24 mouse cellular contexts compared by ENCODE assay signal in genomic region chr2:132579689-132580088, GRCm38 (mm10). TPM values are rescaled to one million over a fixed set of nuclear protein-coding genes. Genes with fewer than 3 reads are reported as not detected.
DNase-seq lines count a peak whose midpoint lies in the region; ATAC-seq and TF ChIP-seq lines count a peak whose summit lies in the region.
"Had no signal": no experiment of that assay in that cellular context is flagged by ENCODE, and none has a peak within 500 bp of the region (broad histone marks: within the 10 kb centered on the region; RNA-seq: fewer than 3 reads in every experiment).

No protein-coding gene starts in this region.

- no peak for TF ChIP-seq EP300 in liver, postnatal 0 days (IDR thresholded peaks at IDR 0.05; ENCODE audit: low read depth)
- TF ChIP-seq EP300 in MEL (IDR thresholded peaks at IDR 0.05; ENCODE audit: low read depth in 1 of 2, low read length in 2 of 2): peak; percentile 36 to 55; a peak in 2 of 4 replicates

- H3K4me1 ChIP-seq in liver, embryonic 11.5 days (replicated peaks; ENCODE audit: control insufficient read depth, insufficient read depth, low read length): peaks cover 18% of the 10 kb centered on the region
- peaks cover 14% of the 10 kb centered on the region for H3K4me1 ChIP-seq in liver, postnatal 0 days (ENCODE audit: insufficient read depth)
- H3K4me1 ChIP-seq in midbrain, embryonic 11.5 days (ENCODE audit: control insufficient read depth, insufficient read depth, low read length): peaks cover 9% of the 10 kb centered on the region; the same call in 1 of the 2 replicates
- peaks cover 26% of the 10 kb centered on the region for H3K4me1 ChIP-seq in midbrain, embryonic 15.5 days
- H3K4me1 ChIP-seq in MEL (ENCODE audit: control insufficient read depth in 1 of 2, insufficient read depth in 2 of 2, low read length in 2 of 2): peaks cover 5 to 6% of the 10 kb centered on the region in 2 experiments
- H3K4me1 ChIP-seq in intestine, postnatal 0 days (replicated peaks; ENCODE audit: control insufficient read depth, insufficient read depth, low read length): no peaks in the 10 kb centered on the region

- no peaks in the 10 kb centered on the region for H3K27me3 ChIP-seq in liver, embryonic 11.5 days (replicated peaks; ENCODE audit: control insufficient read depth, insufficient read depth, low read length)
- H3K27me3 ChIP-seq in liver, postnatal 0 days (ENCODE audit: insufficient read depth, low read length): no peaks in the 10 kb centered on the region
- H3K27me3 ChIP-seq in midbrain, embryonic 11.5 days (ENCODE audit: control insufficient read depth, insufficient read depth, low read length): no peaks in the 10 kb centered on the region
- H3K27me3 ChIP-seq in midbrain, embryonic 15.5 days (replicated peaks): no peaks in the 10 kb centered on the region
- H3K27me3 ChIP-seq in MEL (ENCODE audit: control insufficient read depth in 1 of 2, insufficient read depth in 2 of 2, low read length in 2 of 2): no peaks in the 10 kb centered on the region
- H3K27me3 ChIP-seq in intestine, postnatal 0 days (replicated peaks; ENCODE audit: control insufficient read depth, insufficient read depth, low read length): no peaks in the 10 kb centered on the region
- H3K27me3 ChIP-seq: CH12.LX, Patski had no signal

- peaks cover 9% of the 10 kb centered on the region; the same call in 1 of the 2 replicates for H3K79me2 ChIP-seq in MEL (ENCODE audit: control insufficient read depth, insufficient read depth, low read length, poor library complexity)

- no peak for TF ChIP-seq CTCF in liver, postnatal 0 days (IDR thresholded peaks at IDR 0.05; ENCODE audit: low read depth)
- no peak for TF ChIP-seq CTCF in MEL (IDR thresholded peaks at IDR 0.05 in 2 of 3, conservative IDR thresholded peaks at IDR 0.05 in 1 of 3; ENCODE audit: control insufficient read depth in 1 of 3, insufficient read depth in 1 of 3, low read depth in 2 of 3, low read length in 3 of 3, poor library complexity in 1 of 3, severe bottlenecking in 1 of 3)
- TF ChIP-seq CTCF in intestine, postnatal 0 days (IDR thresholded peaks at IDR 0.05; ENCODE audit: low read depth): no peak

- DNase-seq in liver, embryonic 11.5 days (ENCODE audit: low spot score): peak; percentile 19
- DNase-seq in liver, postnatal 0 days: no peak
- DNase-seq in midbrain, embryonic 11.5 days (ENCODE audit: low spot score, missing footprints): peak; percentile 80
- DNase-seq in MEL (ENCODE audit: low read depth, low spot score): peak; percentile 74
- peak; percentile 44 for DNase-seq in MEL-GATA-1-ER (ENCODE audit: extremely low read depth, low read depth)
- DNase-seq in heart, postnatal 10 days: no peak
- DNase-seq: adrenal gland, adult 2 months; adrenal gland, adult 8-10 months; adrenal gland, postnatal 10 days; adrenal gland, postnatal 14 days; adrenal gland, postnatal 25 days; adrenal gland, postnatal 36 days; B cell, adult 2 months; cerebellum, adult 11 months; cerebellum, adult 11-12 months; cerebellum, adult 18-20 months; cerebellum, adult 2 months had no signal

- no peak overlapping the region for H3K4me3 ChIP-seq in liver, embryonic 11.5 days (ENCODE audit: low read depth, low read length)
- H3K4me3 ChIP-seq in liver, postnatal 0 days (ENCODE audit: low read depth, low read length): no peak overlapping the region
- H3K4me3 ChIP-seq in midbrain, embryonic 11.5 days (ENCODE audit: low read depth, low read length): no peak overlapping the region
- H3K4me3 ChIP-seq in midbrain, embryonic 15.5 days: no peak overlapping the region
- H3K4me3 ChIP-seq in MEL (ENCODE audit: control insufficient read depth in 1 of 2, insufficient read depth in 1 of 2, low read depth in 2 of 2, low read length in 2 of 2): no peak overlapping the region
- no peak overlapping the region for H3K4me3 ChIP-seq in intestine, postnatal 0 days (ENCODE audit: low read depth, low read length)

- no peak for ATAC-seq in liver, embryonic 11.5 days (replicated peaks; ENCODE audit: low FRiP score)
- ATAC-seq in liver, postnatal 0 days: no peak
- no peak for ATAC-seq in midbrain, embryonic 11.5 days (ENCODE audit: low FRiP score)
- no peak for ATAC-seq in midbrain, embryonic 15.5 days (replicated peaks)
- ATAC-seq in intestine, postnatal 0 days: no peak
- ATAC-seq: activated CD4-positive, CD25-positive, alpha-beta regulatory T cell, adult 4 months; CD4-positive, CD25-positive, alpha-beta regulatory T cell, adult 4 months; Patski had no signal

- TF ChIP-seq RAD21 in MEL (IDR thresholded peaks at IDR 0.05; ENCODE audit: low read depth, low read length): no peak

- H3K4me2 ChIP-seq in liver, embryonic 11.5 days: no peak overlapping the region
- no peak overlapping the region for H3K4me2 ChIP-seq in liver, postnatal 0 days (ENCODE audit: low read depth, low read length)
- H3K4me2 ChIP-seq in midbrain, embryonic 11.5 days: no peak overlapping the region
- H3K4me2 ChIP-seq in midbrain, embryonic 15.5 days: no peak overlapping the region
- H3K4me2 ChIP-seq in intestine, postnatal 0 days (replicated peaks; ENCODE audit: low read depth): no peak overlapping the region

- TF ChIP-seq POLR2A in MEL (IDR thresholded peaks at IDR 0.05; ENCODE audit: control insufficient read depth in 1 of 2, insufficient read depth in 1 of 2, low read depth in 1 of 2, low read length in 2 of 2, poor library complexity in 1 of 2): no peak

- no peak overlapping the region for H3K27ac ChIP-seq in liver, embryonic 11.5 days (ENCODE audit: low read depth, low read length)
- no peak overlapping the region for H3K27ac ChIP-seq in liver, postnatal 0 days (ENCODE audit: low read depth)
- H3K27ac ChIP-seq in midbrain, embryonic 11.5 days (ENCODE audit: low read depth, low read length): no peak overlapping the region
- H3K27ac ChIP-seq in midbrain, embryonic 15.5 days: no peak overlapping the region
- no peak overlapping the region for H3K27ac ChIP-seq in MEL (ENCODE audit: control insufficient read depth, low read depth, low read length)
- no peak overlapping the region for H3K27ac ChIP-seq in intestine, postnatal 0 days (ENCODE audit: low read depth, low read length)

- H3K9me3 ChIP-seq in liver, embryonic 11.5 days (ENCODE audit: control insufficient read depth, low read length): no peaks in the 10 kb centered on the region
- no peaks in the 10 kb centered on the region for H3K9me3 ChIP-seq in liver, postnatal 0 days (ENCODE audit: low read length)
- no peaks in the 10 kb centered on the region; the same call in 1 of the 2 replicates for H3K9me3 ChIP-seq in midbrain, embryonic 11.5 days (ENCODE audit: control insufficient read depth, low read length)
- no peaks in the 10 kb centered on the region for H3K9me3 ChIP-seq in midbrain, embryonic 15.5 days
- no peaks in the 10 kb centered on the region for H3K9me3 ChIP-seq in MEL (replicated peaks; ENCODE audit: insufficient read depth, low read length)
- H3K9me3 ChIP-seq in intestine, postnatal 0 days (ENCODE audit: control insufficient read depth): no peaks in the 10 kb centered on the region
- H3K9me3 ChIP-seq: G1E had no signal

- intact Hi-C loops in heart, postnatal 10 days (cut with DNase I): no loop called here

- WGBS in liver, embryonic 11.5 days: 66% methylated on average over 3 of the region's 3 CpGs
- 53% methylated on average over 3 of the region's 3 CpGs for WGBS in liver, postnatal 0 days (ENCODE audit: insufficient replicate concordance)
- WGBS in midbrain, embryonic 11.5 days: 87% methylated on average over 3 of the region's 3 CpGs
- WGBS in midbrain, embryonic 15.5 days: 88% methylated on average over 3 of the region's 3 CpGs
- 66% methylated on average over 3 of the region's 3 CpGs for WGBS in intestine, postnatal 0 days

- H3K9ac ChIP-seq in liver, embryonic 11.5 days (ENCODE audit: low read depth, low read length): no peak overlapping the region
- H3K9ac ChIP-seq in liver, postnatal 0 days (replicated peaks): no peak overlapping the region
- no peak overlapping the region for H3K9ac ChIP-seq in midbrain, embryonic 11.5 days (ENCODE audit: low read length)
- H3K9ac ChIP-seq in midbrain, embryonic 15.5 days: no peak overlapping the region
- H3K9ac ChIP-seq in MEL (ENCODE audit: control insufficient read depth, low read depth, low read length, poor library complexity, severe bottlenecking): no peak overlapping the region
- H3K9ac ChIP-seq in intestine, postnatal 0 days (ENCODE audit: low read depth, low read length): no peak overlapping the region

- H3K36me3 ChIP-seq in liver, embryonic 11.5 days (ENCODE audit: control insufficient read depth, insufficient read depth, low read length): no peaks in the 10 kb centered on the region
- H3K36me3 ChIP-seq in liver, postnatal 0 days (replicated peaks; ENCODE audit: insufficient read depth, low read length): no peaks in the 10 kb centered on the region
- H3K36me3 ChIP-seq in midbrain, embryonic 11.5 days (ENCODE audit: control insufficient read depth, insufficient read depth, low read length): no peaks in the 10 kb centered on the region
- H3K36me3 ChIP-seq in midbrain, embryonic 15.5 days (replicated peaks): no peaks in the 10 kb centered on the region
- peaks cover 0 to 28% of the 10 kb centered on the region in 2 experiments; a peak in 2 of 4 replicates for H3K36me3 ChIP-seq in MEL (ENCODE audit: control insufficient read depth in 1 of 2, insufficient read depth in 2 of 2, low read length in 2 of 2)
- H3K36me3 ChIP-seq in intestine, postnatal 0 days (ENCODE audit: control insufficient read depth, insufficient read depth): no peaks in the 10 kb centered on the region

TF ChIP-seq in MEL, 35 proteins besides CTCF, POLR2A, EP300 and RAD21 (continues in another document):
- no peak for TF ChIP-seq USF1 (IDR thresholded peaks at IDR 0.05; ENCODE audit: low read depth, low read length)
- peak; percentile 55; the same call in 1 of the 2 replicates for TF ChIP-seq GATA1 (IDR thresholded peaks at IDR 0.05; ENCODE audit: low read depth, low read length)
- no peak for TF ChIP-seq HCFC1 (IDR thresholded peaks at IDR 0.05; ENCODE audit: low read depth, low read length)
- no peak for TF ChIP-seq CHD2 (IDR thresholded peaks at IDR 0.05; ENCODE audit: low read length)
- TF ChIP-seq TBP (IDR thresholded peaks at IDR 0.05; ENCODE audit: low read depth, low read length): 0 out of 2 replicates have a peak, but pooled peaks have one; percentile 49
- TF ChIP-seq RCOR1 (IDR thresholded peaks at IDR 0.05; ENCODE audit: low read depth, low read length): peak; percentile 98
- TF ChIP-seq TCF12 (IDR thresholded peaks at IDR 0.05; ENCODE audit: low read depth, low read length): no peak

RNA-seq across cellular contexts. Expression of gene Gpcpd1, which starts 7.8 kb away (rescaled TPM):
- 23.2 and 25.8 TPM in 2 replicates for polyA plus RNA-seq in liver, embryonic 11.5 days (2014; fragmentation: Nextera tagmentation; extraction: Ambion mirVana)
- 65.0 and 65.8 TPM in 2 replicates for polyA plus RNA-seq in liver, postnatal 0 days (2015; fragmentation: Nextera tagmentation; extraction: Ambion mirVana)
- 41.7 and 50.4 TPM in 2 replicates for polyA plus RNA-seq in midbrain, embryonic 11.5 days (2014; fragmentation: Nextera tagmentation; extraction: Ambion mirVana)
- polyA plus RNA-seq in midbrain, embryonic 15.5 days (2015; fragmentation: Nextera tagmentation; extraction: Ambion mirVana): 77.8 and 88.7 TPM in 2 replicates
- total RNA-seq in MEL (2012; rRNA removed): 2.9 and 3.1 TPM in 2 replicates
- 1 to 10 TPM in 1 of 2 experiments, not detected in 1; 4.5 TPM for polyA plus RNA-seq in MEL (2012; ENCODE audit: insufficient read depth in 1 of 2, insufficient read length in 2 of 2, low read depth in 1 of 2, low replicate concordance in 2 of 2, missing spikeins in 1 of 2)
- polyA plus RNA-seq in intestine, postnatal 0 days (2015; fragmentation: Nextera tagmentation; extraction: Ambion mirVana): 33.7 and 34.3 TPM in 2 replicates
- total RNA-seq in heart, postnatal 10 days (2021): 100 to 1,000 TPM; 118 to 190 TPM

Comparison
In these comparisons a context has a peak if more than half of its experiments do, and no peak if none do; other contexts are left out.
1. DNase-seq: peak in liver, embryonic 11.5 days (single experiment), midbrain, embryonic 11.5 days (single experiment), MEL (single experiment) and MEL-GATA-1-ER (single experiment); none in liver, postnatal 0 days (single experiment) and heart, postnatal 10 days (0 of 2).